In genomic region chrX:135885411-135886233, GRCm38 (mm10) we compare ENCODE assay signal across 8 mouse cellular contexts. TPM values are rescaled to one million over a fixed set of nuclear protein-coding genes. Genes with fewer than 3 reads are reported as not detected.
A peak's percentile ranks its signal among the peaks of the same experiment; 100 is the strongest.
DNase-seq lines count a peak whose midpoint lies in the region; ATAC-seq and TF ChIP-seq lines count a peak whose summit lies in the region.

No protein-coding gene starts in this region.

- DNase-seq in cerebellum, adult 11 months = peak; percentile 69
- DNase-seq in heart, postnatal 14 days = peak; percentile 55 to 63
- DNase-seq in layer of hippocampus, adult 11-12 months (ENCODE audit: low spot score) = peak; percentile 79
- DNase-seq in testis, postnatal 10 days (ENCODE audit: low spot score) = peak; percentile 80

- H3K4me2 ChIP-seq in forebrain, embryonic 16.5 days (ENCODE audit: low read length) = peak overlapping the region; percentile 51
- H3K4me2 ChIP-seq in liver, embryonic 16.5 days (ENCODE audit: low read depth, low read length) = peak overlapping the region; percentile 59
- H3K4me2 ChIP-seq in neural tube, embryonic 14.5 days (ENCODE audit: low read depth, low read length) = peak overlapping the region; percentile 48

- no peaks in the 10 kb centered on the region for H3K9me3 ChIP-seq in E14TG2a.4 (ENCODE audit: low read length)
- H3K9me3 ChIP-seq in forebrain, embryonic 16.5 days (ENCODE audit: control insufficient read depth, low read length) = no peaks in the 10 kb centered on the region
- H3K9me3 ChIP-seq in liver, embryonic 16.5 days (replicated peaks; ENCODE audit: control insufficient read depth, low read length) = no peaks in the 10 kb centered on the region
- no peaks in the 10 kb centered on the region for H3K9me3 ChIP-seq in neural tube, embryonic 14.5 days (ENCODE audit: control insufficient read depth, low read length)

- H3K4me1 ChIP-seq in E14TG2a.4 (replicated peaks; ENCODE audit: low read depth, low read length) = 0 out of 2 replicates have a peak, but pooled peaks cover 7% of the 10 kb centered on the region
- H3K4me1 ChIP-seq in forebrain, embryonic 16.5 days (replicated peaks; ENCODE audit: control insufficient read depth, insufficient read depth, low read length) = peaks cover 4% of the 10 kb centered on the region; the same call in 1 of the 2 replicates
- H3K4me1 ChIP-seq in liver, embryonic 16.5 days (ENCODE audit: control insufficient read depth, low read depth, low read length) = no peaks in the 10 kb centered on the region
- no peaks in the 10 kb centered on the region for H3K4me1 ChIP-seq in neural tube, embryonic 14.5 days (ENCODE audit: control insufficient read depth, insufficient read depth, low read length)

- peak overlapping the region; percentile 80 for H3K9ac ChIP-seq in forebrain, embryonic 16.5 days (replicated peaks; ENCODE audit: low read depth, low read length)
- H3K9ac ChIP-seq in liver, embryonic 16.5 days (ENCODE audit: low read depth, low read length) = peak overlapping the region; percentile 61
- peak overlapping the region; percentile 74 for H3K9ac ChIP-seq in neural tube, embryonic 14.5 days (replicated peaks; ENCODE audit: low read depth, low read length)

- H3K36me3 ChIP-seq in E14TG2a.4 (ENCODE audit: insufficient read depth, low read length) = peaks cover 34% of the 10 kb centered on the region
- peaks cover 2% of the 10 kb centered on the region; the same call in 1 of the 2 replicates for H3K36me3 ChIP-seq in forebrain, embryonic 16.5 days (ENCODE audit: control insufficient read depth, insufficient read depth)
- no peaks in the 10 kb centered on the region for H3K36me3 ChIP-seq in liver, embryonic 16.5 days (ENCODE audit: control insufficient read depth, insufficient read depth)
- peaks cover 4% of the 10 kb centered on the region for H3K36me3 ChIP-seq in neural tube, embryonic 14.5 days (ENCODE audit: control insufficient read depth, insufficient read depth, low read length)

- peak overlapping the region; percentile 81 for H3K27ac ChIP-seq in forebrain, embryonic 16.5 days (ENCODE audit: low read length)
- H3K27ac ChIP-seq in liver, embryonic 16.5 days (ENCODE audit: low read length) = no peak overlapping the region
- peak overlapping the region; percentile 82 for H3K27ac ChIP-seq in neural tube, embryonic 14.5 days (ENCODE audit: low read depth, low read length)

- no peak for TF ChIP-seq CTCF in E14TG2a.4 (conservative IDR thresholded peaks at IDR 0.05; ENCODE audit: low read length)

- H3K4me3 ChIP-seq in E14TG2a.4 (replicated peaks; ENCODE audit: low read length) = peak overlapping the region; percentile 89
- H3K4me3 ChIP-seq in forebrain, embryonic 16.5 days (replicated peaks; ENCODE audit: low read length) = peak overlapping the region; percentile 69
- H3K4me3 ChIP-seq in liver, embryonic 16.5 days (ENCODE audit: low read depth, low read length) = peak overlapping the region; percentile 64
- peak overlapping the region; percentile 61 for H3K4me3 ChIP-seq in neural tube, embryonic 14.5 days (ENCODE audit: low read depth, low read length)

- ATAC-seq in forebrain, embryonic 16.5 days = peak; percentile 99
- ATAC-seq in liver, embryonic 16.5 days (ENCODE audit: low read depth) = peak; percentile 92
- peak; percentile 98 for ATAC-seq in neural tube, embryonic 14.5 days (ENCODE audit: low read depth)

- WGBS in forebrain, embryonic 16.5 days = 16% methylated on average over 37 of the region's 41 CpGs
- WGBS in liver, embryonic 16.5 days (ENCODE audit: insufficient replicate concordance) = 19% methylated on average over 40 of the region's 41 CpGs
- 21% methylated on average over 34 of the region's 41 CpGs for WGBS in neural tube, embryonic 14.5 days

- no peaks in the 10 kb centered on the region for H3K27me3 ChIP-seq in E14TG2a.4 (ENCODE audit: insufficient read depth, low read length)
- no peaks in the 10 kb centered on the region for H3K27me3 ChIP-seq in forebrain, embryonic 16.5 days (replicated peaks; ENCODE audit: control insufficient read depth, insufficient read depth, low read length)
- H3K27me3 ChIP-seq in liver, embryonic 16.5 days (ENCODE audit: control insufficient read depth, insufficient read depth, low read depth, low read length) = no peaks in the 10 kb centered on the region
- no peaks in the 10 kb centered on the region for H3K27me3 ChIP-seq in neural tube, embryonic 14.5 days (ENCODE audit: control insufficient read depth, insufficient read depth, low read length)

- intact Hi-C loops in heart, postnatal 14 days (cut with DNase I) = no loop called here

RNA-seq across cellular contexts. Expression of gene Gprasp2, which starts 46.8 kb away (rescaled TPM):
- 107 and 144 TPM in 2 replicates for polyA plus RNA-seq in forebrain, embryonic 16.5 days (2015; fragmentation: Nextera tagmentation; extraction: Ambion mirVana)
- total RNA-seq in heart, postnatal 14 days (2021) = 1 to 10 TPM; 2.9 TPM
- 1.4 and 1.5 TPM in 2 replicates for polyA plus RNA-seq in liver, embryonic 16.5 days (2015; fragmentation: Nextera tagmentation; extraction: Ambion mirVana)
- 183 and 196 TPM in 2 replicates for polyA plus RNA-seq in neural tube, embryonic 14.5 days (2014; fragmentation: Nextera tagmentation; extraction: Ambion mirVana)

Comparison
In these comparisons a context has a peak if more than half of its experiments do, and no peak if none do; other contexts are left out.
1. RNA of gene Gprasp2, which starts 46.8 kb away (polyA plus RNA-seq): 183 to 196 TPM in neural tube, embryonic 14.5 days and 107 to 144 TPM in forebrain, embryonic 16.5 days; 1.4 to 1.5 TPM in liver, embryonic 16.5 days; every median in the first group is over 10 times any median in the second.
2. Peak in every context shown above with its lines, with median percentiles within 50 percentile points of each other: H3K4me3 ChIP-seq, DNase-seq, ATAC-seq, H3K4me2 ChIP-seq and H3K9ac ChIP-seq.